Mouse (Mus musculus): ENCODE measurements at regions not wholly inside any gene's neighbourhood (a gene's known extent, or its start where the extent isn't known, plus 50 kb on each side); places are given as distances from the start of the nearest gene placed in this dataset.

GRCm38 (mm10) chr10:45009676-45010075, 57.3 kb upstream of the Prep start:
- peak; percentile 13 for DNase-seq (ENCODE audit: low spot score)

- no peak for DNase-seq (ENCODE audit: low spot score)
Measured at GRCm38 (mm10) chr10:45009235-45009634, 57.8 kb upstream of the Prep start.

GRCm38 (mm10) chr10:45004037-45004653, 62.9 kb upstream of the Prep start:
- DNase-seq (ENCODE audit: low spot score): no peak

GRCm38 (mm10) chr10:45003344-45003681, 63.7 kb upstream of the Prep start:
- no peak for DNase-seq (ENCODE audit: low spot score)

- DNase-seq (ENCODE audit: low spot score): no peak
Measured at GRCm38 (mm10) chr10:45002637-45003343, 64.2 kb upstream of the Prep start.

GRCm38 (mm10) chr10:45000873-45001859, 65.8 kb upstream of the Prep start:
- peak; percentile 67 for DNase-seq (ENCODE audit: low spot score)

GRCm38 (mm10) chr10:45000027-45000840, 66.8 kb upstream of the Prep start:
- no peak for DNase-seq (ENCODE audit: low spot score)

- no peak for DNase-seq (ENCODE audit: low spot score)
Measured at GRCm38 (mm10) chr10:44997906-44998289, 69.1 kb upstream of the Prep start.

- DNase-seq (ENCODE audit: low spot score): no peak
Measured at GRCm38 (mm10) chr10:44997184-44997905, 69.7 kb upstream of the Prep start.

GRCm38 (mm10) chr10:44995756-44996155, 71.2 kb upstream of the Prep start:
- no peak for DNase-seq (ENCODE audit: low spot score)

GRCm38 (mm10) chr10:44994385-44995281, 72.4 kb upstream of the Prep start:
- DNase-seq (ENCODE audit: low spot score): no peak

GRCm38 (mm10) chr10:44993470-44994260, 73.3 kb upstream of the Prep start:
- DNase-seq (ENCODE audit: low spot score): no peak

- no peak for DNase-seq (ENCODE audit: low spot score)
Measured at GRCm38 (mm10) chr10:44989539-44989938, 77.5 kb upstream of the Prep start.

- DNase-seq (ENCODE audit: low spot score): no peak
Measured at GRCm38 (mm10) chr10:44988756-44989155, 78.2 kb upstream of the Prep start.

GRCm38 (mm10) chr10:44987615-44988014, 79.4 kb upstream of the Prep start:
- no peak for DNase-seq (ENCODE audit: low spot score)

GRCm38 (mm10) chr10:44981913-44982312, 85.1 kb upstream of the Prep start:
- DNase-seq (ENCODE audit: low spot score): no peak

GRCm38 (mm10) chr10:44976815-44977214, 90.2 kb upstream of the Prep start:
- DNase-seq (ENCODE audit: low spot score): no peak

GRCm38 (mm10) chr10:44971911-44972310, 95.1 kb upstream of the Prep start:
- no peak for DNase-seq (ENCODE audit: low spot score)

- no peak for DNase-seq (ENCODE audit: low spot score)
Measured at GRCm38 (mm10) chr10:44959968-44960367, 107.0 kb upstream of the Prep start.
